Mouse (Mus musculus) Patski (cell line): ENCODE measurements around the gene Tec. TPM values are rescaled to one million over a fixed set of nuclear protein-coding genes. Genes with fewer than 3 reads are reported as not detected.
A peak's percentile ranks its signal among the peaks of the same experiment; 100 is the strongest.

ENCODE experiments used
- ATAC-seq: fragments of 100-300 bp; one replicate; pipeline ENCODE4 v1.8.0; 2021
- CTCF ChIA-PET: fragments of 350-600 bp; sonication (Branson Sonifier 250); formaldehyde crosslinking; loops from one replicate; lab custom pipeline; 2022; ENCODE audit warnings: inconsistent platforms; lab: Charles Lee
- POLR2A ChIA-PET: fragments of 350-600 bp; sonication (Branson Sonifier 250); formaldehyde crosslinking; loops from one replicate; lab custom pipeline; 2022; ENCODE audit warnings: antibody characterized with exemption, inconsistent platforms; lab: Charles Lee
- DNase-seq: peaks from one replicate; pipeline ENCODE4 v3.0.0-alpha.2; 2011; ENCODE audit warnings: low read depth, low spot score
- H3K27me3 ChIP-seq: fragments of 371-371 bp; one replicate; pipeline ENCODE4 v1.5.1; 2021
- CTCF ChIP-seq: fragments of 100-300 bp; IDR thresholded peaks from one replicate; pipeline ENCODE4 v1.5.1; 2021
- in situ Hi-C: fragments of 300-500 bp; cut with MboI; formaldehyde crosslinking; loops from 3 replicates; pipeline ENCODE4 v1.11.1; 2018; ENCODE audit warnings: low pct_unique_long_range_greater_than_20kb, mixed read lengths
- polyA plus RNA-seq: library from polyadenylated mRNA; unstranded; gene quantifications from one replicate; pipeline ENCODE4 v1.2.3, GENCODE M21; 2021

Gene Tec
- polyA plus RNA-seq, 1 experiment from 2014 or later = 8.3 TPM

- in situ Hi-C loops = loop anchor here (10.0 kb wide), 1 partner anchor 540 kb away; no protein-coding TSS in a partner anchor
- POLR2A ChIA-PET = interaction anchor here (0.6 kb wide), 1 partner anchor 93 kb away, joined by 3 read pairs; no protein-coding TSS in a partner anchor
Measured at GRCm38 (mm10) chr5:72895261-72895660, 27.0 kb upstream of the Tec start.

DNA sequence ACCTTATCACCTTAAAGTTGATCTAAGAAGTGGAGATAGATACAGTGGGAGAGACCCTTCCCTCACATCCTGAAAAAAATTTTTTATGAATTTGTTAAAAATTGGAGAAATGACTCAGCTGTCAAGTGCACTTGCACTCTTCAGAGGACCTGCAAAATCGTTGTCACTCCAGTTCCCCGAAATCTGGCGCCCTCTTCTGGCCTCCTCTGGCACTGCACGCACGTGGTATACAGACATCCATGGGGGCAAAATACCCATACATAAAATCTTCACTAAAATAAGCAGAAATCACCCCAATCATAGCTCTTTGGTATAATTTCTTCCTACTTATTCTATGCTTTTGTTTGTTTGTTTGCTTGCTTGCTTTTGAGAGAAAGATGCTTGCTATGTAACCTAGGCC lies 25.7 kb upstream of the Tec start:
- no peak for DNase-seq
- no peaks in the 10 kb centered on the region for H3K27me3 ChIP-seq
- no peak for ATAC-seq
- CTCF ChIA-PET = interaction anchor here (1.9 to 2.1 kb wide), 2 partner anchors 9 to 20 kb away, joined by 6 to 8 read pairs; partner anchors contain the start of gene Slain2
- in situ Hi-C loops = loop anchor here (10.0 kb wide), 1 partner anchor 539 kb away; no protein-coding TSS in a partner anchor
- POLR2A ChIA-PET = no interaction called here
- TF ChIP-seq CTCF = peak; percentile 64

More at GRCm38 (mm10) chr5:72895261-72895660, 27.0 kb upstream of the Tec start:
- no peaks in the 10 kb centered on the region for H3K27me3 ChIP-seq
- CTCF ChIA-PET = interaction anchor here (1.0 to 2.1 kb wide), 4 partner anchors 8 to 29 kb away, joined by 3 to 8 read pairs (median 5); partner anchors contain the start of gene Slain2
- DNase-seq (no peak), ATAC-seq (no peak)
- TF ChIP-seq CTCF = no peak

GRCm38 (mm10) chr5:72891534-72891933 lies 23.3 kb upstream of the Tec start:
- peak; percentile 91 for ATAC-seq
- no peaks in the 10 kb centered on the region for H3K27me3 ChIP-seq
- ChIA-PET POLR2A (interaction anchor here (0.6 to 0.8 kb wide), 2 partner anchors 22 to 180 kb away, joined by 3 read pairs; partner anchors contain the start of gene Slain2), CTCF (interaction anchor here (0.7 to 2.5 kb wide), 17 partner anchors 9 to 90 kb away, joined by 3 to 10 read pairs (median 4); no protein-coding TSS in a partner anchor)
- TF ChIP-seq CTCF = peak; percentile 93
- no peak for DNase-seq
- in situ Hi-C loops = loop anchor here (10.0 kb wide), 1 partner anchor 537 kb away; no protein-coding TSS in a partner anchor

- TF ChIP-seq CTCF = no peak
- CTCF ChIA-PET = no interaction called here
- no peaks in the 10 kb centered on the region for H3K27me3 ChIP-seq
- POLR2A ChIA-PET = no interaction called here
- no peak for ATAC-seq
- no peak for DNase-seq
- in situ Hi-C loops = no loop called here
Measured at GRCm38 (mm10) chr5:72888260-72888659, 20.0 kb upstream of the Tec start.

DNA sequence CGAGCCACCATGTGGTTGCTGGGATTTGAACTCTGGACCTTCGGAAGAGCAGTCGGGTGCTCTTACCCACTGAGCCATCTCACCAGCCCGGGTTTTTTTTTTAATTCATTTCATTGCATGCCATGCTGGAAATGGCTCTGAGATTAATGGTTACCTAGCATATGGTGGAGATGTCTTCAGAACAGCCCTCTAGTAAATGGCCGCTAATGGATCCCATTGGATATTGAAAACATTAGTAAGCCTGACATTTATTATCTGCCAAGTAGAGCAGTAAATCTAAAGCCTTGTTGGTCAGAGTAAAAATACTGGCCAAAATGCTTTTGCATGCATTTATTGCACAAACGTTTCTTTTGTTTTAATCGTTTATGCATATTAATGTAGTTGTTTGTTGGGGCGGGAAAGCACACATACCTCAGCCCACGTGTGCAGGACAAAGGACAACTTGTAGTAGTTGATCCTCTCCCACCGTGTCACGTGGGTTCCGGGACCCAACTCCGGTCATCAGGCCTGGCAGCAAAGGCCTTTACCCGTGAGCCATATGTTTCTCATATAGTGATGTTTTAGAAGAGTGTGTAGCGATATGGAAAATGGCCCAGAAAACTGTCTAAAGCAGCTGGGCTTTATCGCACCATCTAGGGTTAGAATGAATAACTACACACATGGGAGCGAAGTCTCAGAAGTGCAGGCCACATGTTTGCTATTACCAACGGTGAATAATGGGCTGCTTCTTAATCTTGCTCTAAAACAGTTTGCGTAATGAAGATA lies 18.4 kb upstream of the Tec start:
- in situ Hi-C loops = no loop called here
- no peak for DNase-seq
- CTCF ChIA-PET = no interaction called here
- no peaks in the 10 kb centered on the region for H3K27me3 ChIP-seq
- ATAC-seq = no peak
- POLR2A ChIA-PET = no interaction called here
- no peak for TF ChIP-seq CTCF

GRCm38 (mm10) chr5:72883706-72884105 lies 15.4 kb upstream of the Tec start:
- in situ Hi-C loops = no loop called here
- POLR2A ChIA-PET = no interaction called here

DNA sequence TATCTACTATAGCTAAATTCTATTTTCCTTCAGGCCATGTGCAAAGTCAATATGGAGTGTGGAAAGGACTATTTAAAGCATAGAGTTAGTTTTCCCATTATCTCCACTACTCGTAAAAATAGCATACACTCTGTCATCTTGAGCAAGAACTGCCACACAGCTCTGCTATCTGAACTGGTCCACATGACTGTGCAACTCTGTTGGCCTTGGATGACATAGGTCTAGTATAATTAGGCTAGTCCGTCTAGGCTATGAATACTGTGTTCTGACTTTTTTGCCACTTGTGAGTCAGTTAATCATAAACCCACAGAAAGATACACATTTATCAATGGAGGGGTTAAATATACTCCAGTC lies 14.1 kb upstream of the Tec start:
- in situ Hi-C loops = no loop called here
- no peak for DNase-seq

More at GRCm38 (mm10) chr5:72883706-72884105, 15.4 kb upstream of the Tec start:
- no peak for TF ChIP-seq CTCF
- DNase-seq (no peak), ATAC-seq (no peak)
- no peaks in the 10 kb centered on the region for H3K27me3 ChIP-seq
- CTCF ChIA-PET = interaction anchor here (2.1 kb wide), 1 partner anchor 8 kb away, joined by 10 read pairs; no protein-coding TSS in a partner anchor

DNA sequence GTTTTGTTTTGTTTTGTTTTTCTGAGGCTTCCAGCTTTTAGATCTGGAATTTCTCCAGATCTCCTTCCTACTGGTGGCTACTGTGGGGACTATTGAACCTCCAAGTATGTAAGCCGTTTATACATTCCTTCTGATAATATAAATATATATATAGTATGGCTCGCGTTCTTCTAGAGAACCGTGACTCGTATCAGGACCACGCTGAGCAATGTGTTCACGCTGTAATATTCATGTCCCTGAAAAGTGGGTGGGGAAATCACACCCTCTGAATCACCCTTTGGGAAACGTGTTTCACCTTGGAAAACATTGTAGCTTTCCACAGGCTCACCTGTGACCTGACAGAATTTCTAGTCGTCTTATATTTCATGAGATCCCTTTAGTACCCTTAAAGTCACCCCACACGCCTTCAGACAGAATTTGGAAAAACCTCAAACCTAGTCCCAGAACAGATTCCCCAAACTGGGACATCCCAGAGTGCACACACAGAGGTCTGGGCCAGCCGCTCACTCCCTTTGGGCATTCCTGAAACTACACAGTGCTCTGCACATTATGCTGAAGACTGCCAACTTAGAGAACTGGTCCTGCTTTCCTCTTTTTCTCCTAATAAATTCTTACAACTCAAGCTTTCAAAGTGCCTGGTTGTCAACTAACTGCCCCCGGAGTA lies 13.6 kb upstream of the Tec start:
- no peak for ATAC-seq
- POLR2A ChIA-PET = interaction anchor here (0.5 kb wide), 1 partner anchor 12 kb away, joined by 3 read pairs; no protein-coding TSS in a partner anchor
- no peak for TF ChIP-seq CTCF
- no peaks in the 10 kb centered on the region for H3K27me3 ChIP-seq
- no peak for DNase-seq
- CTCF ChIA-PET = interaction anchor here (1.0 to 2.1 kb wide), 4 partner anchors 10 to 117 kb away, joined by 3 to 10 read pairs (median 3); no protein-coding TSS in a partner anchor
- in situ Hi-C loops = no loop called here

More for the DNA sequence above, 14.1 kb upstream of the Tec start:
- TF ChIP-seq CTCF = no peak
- ChIA-PET POLR2A (interaction anchor here (0.5 kb wide), 1 partner anchor 12 kb away, joined by 3 read pairs; no protein-coding TSS in a partner anchor), CTCF (interaction anchor here (1.0 to 2.1 kb wide), 4 partner anchors 9 to 117 kb away, joined by 3 to 10 read pairs (median 3); no protein-coding TSS in a partner anchor)
- no peaks in the 10 kb centered on the region for H3K27me3 ChIP-seq
- no peak for ATAC-seq

DNA sequence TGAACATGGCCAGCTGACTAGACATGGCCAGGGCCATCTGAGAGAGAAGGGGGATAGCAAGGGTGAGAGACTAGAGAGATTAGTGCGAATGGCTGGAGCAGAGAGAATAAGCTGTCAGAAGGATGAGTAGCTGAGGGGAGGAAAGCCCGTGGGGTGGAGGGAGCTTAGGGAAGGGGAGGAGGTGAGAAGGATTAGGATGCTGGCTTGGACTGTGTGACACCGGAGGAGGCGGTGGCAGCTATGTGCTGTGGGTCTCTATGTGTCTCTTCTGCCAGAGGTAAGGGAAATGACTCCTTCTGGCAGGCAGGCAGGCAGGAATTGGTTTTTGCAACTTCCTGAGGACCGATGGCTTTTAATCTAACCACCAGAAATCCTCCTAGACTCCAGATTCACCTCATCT lies 11.5 kb upstream of the Tec start:
- ATAC-seq = no peak
- no peak for DNase-seq
- TF ChIP-seq CTCF = no peak
- ChIA-PET CTCF (interaction anchor here (0.9 kb wide), 1 partner anchor 13 kb away, joined by 3 read pairs; no protein-coding TSS in a partner anchor), POLR2A (no interaction called here)
- in situ Hi-C loops = no loop called here
- H3K27me3 ChIP-seq = peaks cover 2% of the 10 kb centered on the region

DNA sequence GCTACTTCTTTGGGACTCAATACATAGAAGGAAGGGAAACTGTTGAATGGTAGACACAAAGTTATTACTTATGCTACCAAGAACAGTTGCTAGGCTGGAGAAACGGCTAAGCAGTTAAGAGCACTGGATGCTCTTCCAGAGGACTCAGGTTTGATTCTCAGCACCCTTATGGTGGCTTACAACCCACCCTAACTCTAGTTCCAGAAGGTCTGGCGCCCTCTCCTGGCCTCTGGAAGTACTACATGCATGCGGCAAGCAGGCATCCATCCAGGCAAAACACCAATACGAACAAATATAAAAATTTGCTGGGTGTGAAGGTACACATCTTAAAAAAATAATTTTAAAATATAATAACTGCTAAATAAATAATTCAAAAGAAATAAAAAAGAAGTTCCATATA lies 2.8 kb upstream of the Tec start:
- H3K27me3 ChIP-seq = peaks cover 2% of the 10 kb centered on the region
- ChIA-PET POLR2A (no interaction called here), CTCF (interaction anchor here (1.3 kb wide), 1 partner anchor 20 kb away, joined by 3 read pairs; no protein-coding TSS in a partner anchor)
- in situ Hi-C loops = no loop called here
- ATAC-seq (no peak), DNase-seq (no peak)
- peak; percentile 66 for TF ChIP-seq CTCF
